Mouse (Mus musculus): ENCODE data around the gene Cdk5rap1. TPM values are rescaled to one million over a fixed set of nuclear protein-coding genes. Genes with fewer than 3 reads are reported as not detected.
"Not testable (repeated sequence)": the region's sequence is repeated elsewhere in the genome, so short reads cannot be mapped to it uniquely, and the experiment has no call there.

The Cdk5rap1 gene
- polyA plus RNA-seq, 1 experiment = 23.8 TPM

GRCm38 (mm10) chr2:154372151-154372829 lies 520 bp downstream of the Cdk5rap1 start:
- H3K27me3 ChIP-seq (ENCODE audit: control insufficient read depth, insufficient read depth, low read length, poor library complexity, severe bottlenecking) = no peaks in the 10 kb centered on the region
- H3K36me3 ChIP-seq (ENCODE audit: control insufficient read depth, insufficient read depth, low read length, poor library complexity, severe bottlenecking) = peaks cover 3% of the 10 kb centered on the region; the same call in 1 of the 2 replicates
- peak overlapping the region; percentile 80 for H3K9ac ChIP-seq (ENCODE audit: low read depth, poor library complexity, severe bottlenecking)
- H3K4me1 ChIP-seq (ENCODE audit: control insufficient read depth, insufficient read depth, low read length) = no peaks in the 10 kb centered on the region
- H3K4me3 ChIP-seq (ENCODE audit: low read depth, low read length) = peak overlapping the region; percentile 78
- TF ChIP-seq CTCF (IDR thresholded peaks at IDR 0.05; ENCODE audit: low read depth, low read length) (no peak), EP300 (IDR thresholded peaks at IDR 0.05; ENCODE audit: insufficient read depth, low read depth, low read length) (no peak), POLR2A (IDR thresholded peaks at IDR 0.05; ENCODE audit: insufficient read depth, low read length) (peak; percentile 94)
- H3K9me3 ChIP-seq (replicated peaks; ENCODE audit: control insufficient read depth, insufficient read depth, low read length, poor library complexity, severe bottlenecking) = no peaks in the 10 kb centered on the region
- H3K27ac ChIP-seq (ENCODE audit: insufficient read depth, low read length) = no peak overlapping the region

DNA sequence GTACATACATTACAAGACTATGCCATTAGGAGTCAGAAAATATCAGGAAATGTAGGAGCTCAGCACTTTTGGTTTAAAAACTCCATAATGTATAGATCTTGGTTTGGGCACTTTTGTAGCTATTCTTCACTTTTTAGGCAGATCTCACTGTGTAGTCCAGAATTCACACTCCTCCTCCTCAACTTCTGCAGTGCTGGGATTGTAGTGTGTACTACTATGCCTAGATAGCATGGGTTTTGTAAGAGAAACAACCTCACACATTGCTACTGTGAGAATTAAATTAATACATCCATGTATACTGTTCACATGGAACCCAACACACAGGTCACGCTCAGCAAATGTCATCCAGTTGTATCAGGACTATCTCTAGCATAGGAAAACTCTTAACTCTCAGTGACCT lies 5.3 kb downstream of the Cdk5rap1 start:
- TF ChIP-seq CTCF (IDR thresholded peaks at IDR 0.05; ENCODE audit: low read depth, low read length) (no peak), POLR2A (IDR thresholded peaks at IDR 0.05; ENCODE audit: insufficient read depth, low read length) (no peak), EP300 (IDR thresholded peaks at IDR 0.05; ENCODE audit: insufficient read depth, low read depth, low read length) (no peak)
- Histone ChIP-seq H3K27me3 (ENCODE audit: control insufficient read depth, insufficient read depth, low read length, poor library complexity, severe bottlenecking) (no peaks in the 10 kb centered on the region), H3K9me3 (replicated peaks; ENCODE audit: control insufficient read depth, insufficient read depth, low read length, poor library complexity, severe bottlenecking) (no peaks in the 10 kb centered on the region), H3K4me3 (ENCODE audit: low read depth, low read length) (no peak overlapping the region), H3K4me1 (ENCODE audit: control insufficient read depth, insufficient read depth, low read length) (no peaks in the 10 kb centered on the region), H3K36me3 (ENCODE audit: control insufficient read depth, insufficient read depth, low read length, poor library complexity, severe bottlenecking) (peaks cover 12% of the 10 kb centered on the region), H3K9ac (ENCODE audit: low read depth, poor library complexity, severe bottlenecking) (no peak overlapping the region), H3K27ac (ENCODE audit: insufficient read depth, low read length) (no peak overlapping the region)

DNA sequence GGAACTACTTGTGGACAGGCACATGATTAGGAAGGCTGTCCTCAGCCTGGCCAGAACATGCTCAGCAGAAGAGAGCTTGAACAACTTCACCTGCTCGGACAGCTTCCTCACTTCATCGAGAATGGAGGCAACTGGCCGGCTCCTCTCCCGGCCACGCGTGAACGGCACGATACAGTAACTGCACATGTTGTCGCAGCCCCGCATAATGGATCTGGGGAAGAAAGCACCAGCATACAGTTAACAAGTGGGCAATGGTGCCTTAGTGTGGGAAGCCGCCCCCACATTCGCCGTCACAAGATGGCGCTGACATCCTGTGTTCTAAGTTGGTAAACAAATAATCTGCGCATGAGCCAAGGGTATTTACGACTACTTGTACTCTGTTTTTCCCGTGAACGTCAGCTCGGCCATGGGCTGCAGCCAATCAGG lies 18.8 kb downstream of the Cdk5rap1 start:
- not testable (repeated sequence) for H3K4me1 ChIP-seq (ENCODE audit: control insufficient read depth, insufficient read depth, low read length); H3K9me3 ChIP-seq (replicated peaks; ENCODE audit: control insufficient read depth, insufficient read depth, low read length, poor library complexity, severe bottlenecking); H3K36me3 ChIP-seq (ENCODE audit: control insufficient read depth, insufficient read depth, low read length, poor library complexity, severe bottlenecking); H3K27me3 ChIP-seq (ENCODE audit: control insufficient read depth, insufficient read depth, low read length, poor library complexity, severe bottlenecking)
- Histone ChIP-seq H3K9ac (ENCODE audit: low read depth, poor library complexity, severe bottlenecking) (peak overlapping the region; percentile 53), H3K4me3 (ENCODE audit: low read depth, low read length) (peak overlapping the region; percentile 89), H3K27ac (ENCODE audit: insufficient read depth, low read length) (peak overlapping the region; percentile 63)

DNA sequence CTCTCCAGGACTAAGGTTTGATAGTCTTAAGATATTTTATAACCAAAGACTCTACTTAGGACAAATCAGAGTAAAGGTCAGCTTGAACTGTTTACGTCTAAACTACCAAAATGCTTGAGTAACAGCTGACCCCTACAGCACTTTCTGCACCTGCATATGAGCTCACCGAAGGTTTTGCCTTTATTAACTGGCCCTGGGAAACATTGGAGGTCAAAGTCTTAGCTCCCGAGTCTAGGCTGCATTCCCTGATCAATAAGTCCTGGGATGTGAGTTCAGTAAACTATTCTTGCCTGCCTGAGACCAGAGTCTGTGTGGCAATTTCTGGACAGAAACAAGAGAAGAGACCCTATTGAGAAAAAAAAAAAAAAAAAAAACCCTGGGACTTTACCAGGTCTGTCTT lies 24.7 kb downstream of the Cdk5rap1 start:
- Histone ChIP-seq H3K9ac (ENCODE audit: low read depth, poor library complexity, severe bottlenecking) (no peak overlapping the region), H3K27ac (ENCODE audit: insufficient read depth, low read length) (no peak overlapping the region), H3K27me3 (ENCODE audit: control insufficient read depth, insufficient read depth, low read length, poor library complexity, severe bottlenecking) (no peaks in the 10 kb centered on the region), H3K9me3 (replicated peaks; ENCODE audit: control insufficient read depth, insufficient read depth, low read length, poor library complexity, severe bottlenecking) (no peaks in the 10 kb centered on the region), H3K4me1 (ENCODE audit: control insufficient read depth, insufficient read depth, low read length) (no peaks in the 10 kb centered on the region), H3K4me3 (ENCODE audit: low read depth, low read length) (no peak overlapping the region), H3K36me3 (ENCODE audit: control insufficient read depth, insufficient read depth, low read length, poor library complexity, severe bottlenecking) (peaks cover 14% of the 10 kb centered on the region)
- TF ChIP-seq CTCF (IDR thresholded peaks at IDR 0.05; ENCODE audit: low read depth, low read length) (no peak), EP300 (IDR thresholded peaks at IDR 0.05; ENCODE audit: insufficient read depth, low read depth, low read length) (no peak), POLR2A (IDR thresholded peaks at IDR 0.05; ENCODE audit: insufficient read depth, low read length) (no peak)

DNA sequence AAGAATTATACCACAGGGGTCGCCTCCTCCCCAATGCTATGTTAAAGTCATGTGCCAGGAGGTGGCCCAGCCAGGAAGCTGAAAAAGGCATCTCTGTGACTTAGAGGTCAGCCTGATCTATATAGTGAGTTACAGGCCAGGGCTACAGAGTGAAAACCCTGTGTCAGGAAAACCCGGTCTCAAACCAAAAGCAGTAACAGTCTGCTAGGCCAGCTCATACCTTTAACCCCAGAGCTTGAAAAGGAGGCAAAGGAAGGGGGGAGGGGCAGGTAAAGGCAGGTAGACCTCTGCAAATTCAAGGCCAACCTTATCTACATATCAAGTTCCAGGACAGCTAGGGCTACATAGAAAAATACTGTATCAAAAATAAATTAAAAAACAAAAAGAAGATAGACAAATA lies 33.5 kb downstream of the Cdk5rap1 start:
- peaks cover 8% of the 10 kb centered on the region for H3K36me3 ChIP-seq (ENCODE audit: control insufficient read depth, insufficient read depth, low read length, poor library complexity, severe bottlenecking)
- no peak for TF ChIP-seq EP300 (IDR thresholded peaks at IDR 0.05; ENCODE audit: insufficient read depth, low read depth, low read length)
- TF ChIP-seq POLR2A (IDR thresholded peaks at IDR 0.05; ENCODE audit: insufficient read depth, low read length) = no peak
- no peak for TF ChIP-seq CTCF (IDR thresholded peaks at IDR 0.05; ENCODE audit: low read depth, low read length)
- H3K9ac ChIP-seq (ENCODE audit: low read depth, poor library complexity, severe bottlenecking) = peak overlapping the region; percentile 40
- no peaks in the 10 kb centered on the region for H3K9me3 ChIP-seq (replicated peaks; ENCODE audit: control insufficient read depth, insufficient read depth, low read length, poor library complexity, severe bottlenecking)
- no peaks in the 10 kb centered on the region for H3K27me3 ChIP-seq (ENCODE audit: control insufficient read depth, insufficient read depth, low read length, poor library complexity, severe bottlenecking)
- no peak overlapping the region for H3K4me3 ChIP-seq (ENCODE audit: low read depth, low read length)
- H3K4me1 ChIP-seq (ENCODE audit: control insufficient read depth, insufficient read depth, low read length) = peaks cover 3% of the 10 kb centered on the region
- peak overlapping the region; percentile 92 for H3K27ac ChIP-seq (ENCODE audit: insufficient read depth, low read length)

GRCm38 (mm10) chr2:154338161-154338560 lies 34.6 kb downstream of the Cdk5rap1 start:
- Histone ChIP-seq H3K4me1 (ENCODE audit: control insufficient read depth, insufficient read depth, low read length) (peaks cover 3% of the 10 kb centered on the region), H3K36me3 (ENCODE audit: control insufficient read depth, insufficient read depth, low read length, poor library complexity, severe bottlenecking) (peaks cover 5% of the 10 kb centered on the region; the same call in 1 of the 2 replicates), H3K27me3 (ENCODE audit: control insufficient read depth, insufficient read depth, low read length, poor library complexity, severe bottlenecking) (no peaks in the 10 kb centered on the region), H3K9ac (ENCODE audit: low read depth, poor library complexity, severe bottlenecking) (peak overlapping the region; percentile 44; the same call in 1 of the 2 replicates), H3K27ac (ENCODE audit: insufficient read depth, low read length) (peak overlapping the region; percentile 96), H3K9me3 (replicated peaks; ENCODE audit: control insufficient read depth, insufficient read depth, low read length, poor library complexity, severe bottlenecking) (no peaks in the 10 kb centered on the region), H3K4me3 (ENCODE audit: low read depth, low read length) (no peak overlapping the region)
- no peak for TF ChIP-seq CTCF (IDR thresholded peaks at IDR 0.05; ENCODE audit: low read depth, low read length)
- TF ChIP-seq POLR2A (IDR thresholded peaks at IDR 0.05; ENCODE audit: insufficient read depth, low read length) = no peak
- TF ChIP-seq EP300 (IDR thresholded peaks at IDR 0.05; ENCODE audit: insufficient read depth, low read depth, low read length) = no peak

Measured in ES-Bruce4 (cell line).